Mouse (Mus musculus): ENCODE results near the gene Polr3h.
"Not testable (repeated sequence)": the region's sequence is repeated elsewhere in the genome, so short reads cannot be mapped to it uniquely, and the experiment has no call there.

- not testable (repeated sequence) for TF ChIP-seq MAFK (IDR thresholded peaks at IDR 0.05; ENCODE audit: insufficient read depth, low read depth, low read length); HCFC1 (IDR thresholded peaks at IDR 0.05; ENCODE audit: borderline replicate concordance, insufficient read depth, low read length); CHD2 (IDR thresholded peaks at IDR 0.05; ENCODE audit: low read depth, low read length); ZC3H11A (IDR thresholded peaks at IDR 0.05; ENCODE audit: borderline replicate concordance, low read depth, low read length)
Observed at GRCm38 (mm10) chr15:81969635-81970034, 43.6 kb upstream of the Polr3h start.

All from ES-E14 (cell line).